10 mouse cellular contexts compared by ENCODE assay signal in genomic region chr19:56105452-56106091, GRCm38 (mm10).
DNase-seq lines count a peak whose midpoint lies in the region; ATAC-seq lines count a peak whose summit lies in the region.
"Had no signal": no experiment of that assay in that cellular context is flagged by ENCODE, and none has a peak within 500 bp of the region (broad histone marks: within the 10 kb centered on the region; RNA-seq: fewer than 3 reads in every experiment).

No protein-coding gene starts in this region.

- peak; percentile 86 for ATAC-seq in kidney, embryonic 15.5 days (replicated peaks; ENCODE audit: low FRiP score)
- ATAC-seq in neural tube, embryonic 12.5 days (ENCODE audit: low FRiP score, low read depth), result peak; percentile 48; the same call in 1 of the 2 replicates
- no peak for ATAC-seq in CD4-positive, CD25-positive, alpha-beta regulatory T cell, adult 4 months
- ATAC-seq in intestine, embryonic 15.5 days, result no peak
- ATAC-seq in intestine, embryonic 16.5 days, result no peak; the same call in 1 of the 2 replicates

- H3K27me3 ChIP-seq in embryonic facial prominence, embryonic 10.5 days (replicated peaks; ENCODE audit: low read depth, poor library complexity, severe bottlenecking), result peaks cover 48% of the 10 kb centered on the region
- peaks cover 12% of the 10 kb centered on the region; the same call in 1 of the 2 replicates for H3K27me3 ChIP-seq in kidney, embryonic 15.5 days
- peaks cover 11% of the 10 kb centered on the region for H3K27me3 ChIP-seq in neural tube, embryonic 12.5 days (replicated peaks)
- H3K27me3 ChIP-seq in intestine, embryonic 15.5 days (replicated peaks), result no peaks in the 10 kb centered on the region
- H3K27me3 ChIP-seq in intestine, embryonic 16.5 days (replicated peaks; ENCODE audit: control insufficient read depth, insufficient read depth, low read length), result no peaks in the 10 kb centered on the region
- H3K27me3 ChIP-seq: heart, embryonic 12.5 days; liver, embryonic 15.5 days had no signal

- peaks cover 32% of the 10 kb centered on the region for H3K4me1 ChIP-seq in embryonic facial prominence, embryonic 10.5 days
- H3K4me1 ChIP-seq in kidney, embryonic 15.5 days, result peaks cover 21% of the 10 kb centered on the region
- peaks cover 16% of the 10 kb centered on the region for H3K4me1 ChIP-seq in neural tube, embryonic 12.5 days
- H3K4me1 ChIP-seq in intestine, embryonic 15.5 days (replicated peaks), result 0 out of 2 replicates have a peak, but pooled peaks cover 3% of the 10 kb centered on the region
- 0 out of 2 replicates have a peak, but pooled peaks cover 7% of the 10 kb centered on the region for H3K4me1 ChIP-seq in intestine, embryonic 16.5 days (ENCODE audit: control insufficient read depth, insufficient read depth, low read length)
- H3K4me1 ChIP-seq: heart, embryonic 12.5 days; liver, embryonic 15.5 days had no signal

- peak overlapping the region; percentile 9; the same call in 1 of the 2 replicates for H3K4me3 ChIP-seq in embryonic facial prominence, embryonic 10.5 days
- no peak overlapping the region for H3K4me3 ChIP-seq in kidney, embryonic 15.5 days (replicated peaks)
- H3K4me3 ChIP-seq in neural tube, embryonic 12.5 days, result no peak overlapping the region
- no peak overlapping the region for H3K4me3 ChIP-seq in intestine, embryonic 15.5 days (replicated peaks)
- H3K4me3 ChIP-seq in intestine, embryonic 16.5 days (ENCODE audit: low read length), result no peak overlapping the region
- H3K4me3 ChIP-seq: heart, embryonic 12.5 days; liver, embryonic 15.5 days had no signal

- 35% methylated on average over 23 of the region's 23 CpGs for WGBS in embryonic facial prominence, embryonic 10.5 days
- 15% methylated on average over 23 of the region's 23 CpGs for WGBS in kidney, embryonic 15.5 days
- 9% methylated on average over 23 of the region's 23 CpGs for WGBS in neural tube, embryonic 12.5 days
- 58% methylated on average over 23 of the region's 23 CpGs for WGBS in intestine, embryonic 15.5 days
- 58% methylated on average over 23 of the region's 23 CpGs for WGBS in intestine, embryonic 16.5 days

- H3K36me3 ChIP-seq in embryonic facial prominence, embryonic 10.5 days (replicated peaks), result no peaks in the 10 kb centered on the region; the same call in 1 of the 2 replicates
- H3K36me3 ChIP-seq in kidney, embryonic 15.5 days, result no peaks in the 10 kb centered on the region
- no peaks in the 10 kb centered on the region for H3K36me3 ChIP-seq in neural tube, embryonic 12.5 days
- H3K36me3 ChIP-seq in intestine, embryonic 15.5 days, result no peaks in the 10 kb centered on the region
- H3K36me3 ChIP-seq in intestine, embryonic 16.5 days (ENCODE audit: control insufficient read depth, insufficient read depth, low read length), result no peaks in the 10 kb centered on the region
- H3K36me3 ChIP-seq: heart, embryonic 12.5 days; liver, embryonic 15.5 days had no signal

- peak overlapping the region; percentile 71 for H3K27ac ChIP-seq in embryonic facial prominence, embryonic 10.5 days (replicated peaks)
- H3K27ac ChIP-seq in kidney, embryonic 15.5 days, result 0 out of 2 replicates have a peak overlapping the region, but pooled peaks have one; percentile 4
- H3K27ac ChIP-seq in neural tube, embryonic 12.5 days, result no peak overlapping the region
- H3K27ac ChIP-seq in intestine, embryonic 15.5 days, result no peak overlapping the region
- H3K27ac ChIP-seq in intestine, embryonic 16.5 days (ENCODE audit: low read length), result no peak overlapping the region
- H3K27ac ChIP-seq: liver, embryonic 15.5 days had no signal

- H3K9ac ChIP-seq in kidney, embryonic 15.5 days, result no peak overlapping the region
- H3K9ac ChIP-seq in neural tube, embryonic 12.5 days, result no peak overlapping the region
- no peak overlapping the region for H3K9ac ChIP-seq in intestine, embryonic 15.5 days
- H3K9ac ChIP-seq in intestine, embryonic 16.5 days (ENCODE audit: low read depth, low read length), result no peak overlapping the region
- H3K9ac ChIP-seq: heart, embryonic 12.5 days; liver, embryonic 15.5 days had no signal

- peaks cover 8% of the 10 kb centered on the region; the same call in 1 of the 2 replicates for H3K9me3 ChIP-seq in embryonic facial prominence, embryonic 10.5 days
- peaks cover under 1% of the 10 kb centered on the region; the same call in 1 of the 2 replicates for H3K9me3 ChIP-seq in kidney, embryonic 15.5 days (replicated peaks)
- 0 out of 2 replicates have a peak, but pooled peaks cover 6% of the 10 kb centered on the region for H3K9me3 ChIP-seq in neural tube, embryonic 12.5 days
- H3K9me3 ChIP-seq in intestine, embryonic 15.5 days, result no peaks in the 10 kb centered on the region
- H3K9me3 ChIP-seq in intestine, embryonic 16.5 days (ENCODE audit: control insufficient read depth, low read length), result peaks cover 2% of the 10 kb centered on the region; the same call in 1 of the 2 replicates

- DNase-seq in gastrocnemius, adult 18-20 months (ENCODE audit: low spot score), result peak; percentile 6
- DNase-seq in gastrocnemius, postnatal 10 days, result no peak
- DNase-seq in embryonic facial prominence, embryonic 10.5 days (ENCODE audit: low spot score), result peak; percentile 77

- peak overlapping the region; percentile 40 for H3K4me2 ChIP-seq in kidney, embryonic 15.5 days
- H3K4me2 ChIP-seq in neural tube, embryonic 12.5 days (replicated peaks), result peak overlapping the region; percentile 42
- no peak overlapping the region for H3K4me2 ChIP-seq in intestine, embryonic 15.5 days (replicated peaks)
- no peak overlapping the region for H3K4me2 ChIP-seq in intestine, embryonic 16.5 days (ENCODE audit: low read depth, low read length)
- H3K4me2 ChIP-seq: heart, embryonic 12.5 days; liver, embryonic 15.5 days had no signal

Comparison
In these comparisons a context has a peak if more than half of its experiments do, and no peak if none do; other contexts are left out.
1. H3K27ac ChIP-seq: peak in embryonic facial prominence, embryonic 10.5 days (single experiment) and kidney, embryonic 15.5 days (single experiment); none in neural tube, embryonic 12.5 days (single experiment), intestine, embryonic 15.5 days (single experiment) and intestine, embryonic 16.5 days (single experiment).
2. ATAC-seq: peak in kidney, embryonic 15.5 days (single experiment) and neural tube, embryonic 12.5 days (single experiment); none in CD4-positive, CD25-positive, alpha-beta regulatory T cell, adult 4 months (single experiment), intestine, embryonic 15.5 days (single experiment) and intestine, embryonic 16.5 days (single experiment).
3. H3K4me2 ChIP-seq: peak in kidney, embryonic 15.5 days (single experiment) and neural tube, embryonic 12.5 days (single experiment); none in intestine, embryonic 15.5 days (single experiment) and intestine, embryonic 16.5 days (single experiment).